13 mouse cellular contexts compared by ENCODE assay signal in genomic region chr11:121551206-121551799, GRCm38 (mm10). TPM values are rescaled to one million over a fixed set of nuclear protein-coding genes. Genes with fewer than 3 reads are reported as not detected.
DNase-seq lines count a peak whose midpoint lies in the region; ATAC-seq and TF ChIP-seq lines count a peak whose summit lies in the region.
"Had no signal": no experiment of that assay in that cellular context is flagged by ENCODE, and none has a peak within 500 bp of the region (broad histone marks: within the 10 kb centered on the region; RNA-seq: fewer than 3 reads in every experiment).

No protein-coding gene starts in this region.

- WGBS in forebrain, embryonic 12.5 days, result 91% methylated on average over 5 of the region's 5 CpGs
- 84% methylated on average over 5 of the region's 5 CpGs for WGBS in forebrain, embryonic 15.5 days
- WGBS in lung, embryonic 16.5 days, result 70% methylated on average over 5 of the region's 5 CpGs
- WGBS in bone marrow, adult 2 months, result 24% methylated on average over 5 of the region's 5 CpGs

- no peak overlapping the region for H3K9ac ChIP-seq in forebrain, embryonic 12.5 days
- H3K9ac ChIP-seq in forebrain, embryonic 15.5 days (replicated peaks), result no peak overlapping the region
- H3K9ac ChIP-seq in lung, embryonic 16.5 days (ENCODE audit: low read length), result no peak overlapping the region

- no peaks in the 10 kb centered on the region for H3K27me3 ChIP-seq in forebrain, embryonic 12.5 days
- H3K27me3 ChIP-seq in forebrain, embryonic 15.5 days, result no peaks in the 10 kb centered on the region
- H3K27me3 ChIP-seq in lung, embryonic 16.5 days (ENCODE audit: control insufficient read depth, insufficient read depth, low read depth, low read length), result no peaks in the 10 kb centered on the region
- H3K27me3 ChIP-seq: Patski had no signal

- H3K4me1 ChIP-seq in forebrain, embryonic 12.5 days, result peaks cover 29% of the 10 kb centered on the region
- peaks cover 28% of the 10 kb centered on the region for H3K4me1 ChIP-seq in forebrain, embryonic 15.5 days
- peaks cover 25% of the 10 kb centered on the region for H3K4me1 ChIP-seq in lung, embryonic 16.5 days (replicated peaks; ENCODE audit: control insufficient read depth, insufficient read depth, low read length)
- peaks cover 11% of the 10 kb centered on the region; the same call in 1 of the 2 replicates for H3K4me1 ChIP-seq in bone marrow, adult 2 months (ENCODE audit: control insufficient read depth, insufficient read depth, low read length)

- peak overlapping the region; percentile 80 for H3K27ac ChIP-seq in forebrain, embryonic 12.5 days
- no peak overlapping the region; the same call in 1 of the 2 replicates for H3K27ac ChIP-seq in forebrain, embryonic 15.5 days (replicated peaks)
- H3K27ac ChIP-seq in lung, embryonic 16.5 days (ENCODE audit: low read length), result peak overlapping the region; percentile 20
- H3K27ac ChIP-seq in bone marrow, adult 2 months (ENCODE audit: control insufficient read depth, insufficient read depth, low read depth, low read length, poor library complexity), result peak overlapping the region; percentile 46

- H3K36me3 ChIP-seq in forebrain, embryonic 12.5 days (replicated peaks), result no peaks in the 10 kb centered on the region
- H3K36me3 ChIP-seq in forebrain, embryonic 15.5 days, result no peaks in the 10 kb centered on the region
- H3K36me3 ChIP-seq in lung, embryonic 16.5 days (ENCODE audit: control insufficient read depth, insufficient read depth, low read length), result no peaks in the 10 kb centered on the region

- no peak overlapping the region for H3K4me3 ChIP-seq in forebrain, embryonic 12.5 days (replicated peaks)
- H3K4me3 ChIP-seq in forebrain, embryonic 15.5 days, result no peak overlapping the region
- H3K4me3 ChIP-seq in lung, embryonic 16.5 days (ENCODE audit: low read length), result no peak overlapping the region
- H3K4me3 ChIP-seq in bone marrow, adult 2 months (replicated peaks; ENCODE audit: control insufficient read depth, low read depth, low read length), result peak overlapping the region; percentile 10

- no peak for ATAC-seq in forebrain, embryonic 12.5 days (ENCODE audit: low FRiP score)
- no peak for ATAC-seq in forebrain, embryonic 15.5 days (replicated peaks)
- ATAC-seq in lung, embryonic 16.5 days (ENCODE audit: low read depth), result no peak
- ATAC-seq in megakaryocyte, adult 5-6 weeks (ENCODE audit: poor library complexity, severe bottlenecking), result peak; percentile 23; the same call in 1 of the 2 replicates
- ATAC-seq: Patski had no signal

- H3K9me3 ChIP-seq in forebrain, embryonic 12.5 days, result no peaks in the 10 kb centered on the region
- H3K9me3 ChIP-seq in forebrain, embryonic 15.5 days, result no peaks in the 10 kb centered on the region
- no peaks in the 10 kb centered on the region for H3K9me3 ChIP-seq in lung, embryonic 16.5 days (ENCODE audit: control insufficient read depth, low read length)

- DNase-seq in lung, postnatal 25 days (ENCODE audit: low spot score), result no peak
- no peak for DNase-seq in left cerebral cortex, adult 18-20 months (ENCODE audit: low spot score in 2 of 2)
- no peak for DNase-seq in right cerebral cortex, adult 18-20 months
- DNase-seq: adrenal gland, adult 8-10 months; B cell, adult 2 months; embryo, embryonic 11 days; layer of hippocampus, postnatal 36 days had no signal

- H3K4me2 ChIP-seq in forebrain, embryonic 12.5 days, result no peak overlapping the region
- no peak overlapping the region for H3K4me2 ChIP-seq in forebrain, embryonic 15.5 days (replicated peaks)
- no peak overlapping the region for H3K4me2 ChIP-seq in lung, embryonic 16.5 days (ENCODE audit: low read depth, low read length)

- no peak for TF ChIP-seq POLR2A in bone marrow, adult 2 months (IDR thresholded peaks at IDR 0.05; ENCODE audit: borderline replicate concordance, control insufficient read depth, low read depth, low read length)

- TF ChIP-seq CTCF in bone marrow, adult 2 months (IDR thresholded peaks at IDR 0.05; ENCODE audit: control insufficient read depth, insufficient read depth, low read length), result no peak

RNA-seq across cellular contexts. Expression of gene Zfp750, which starts 32.2 kb away (rescaled TPM):
- 0.59 and 0.85 TPM in 2 replicates for polyA plus RNA-seq in forebrain, embryonic 12.5 days (2016; fragmentation: Nextera tagmentation; extraction: Ambion mirVana)
- 0.41 and 0.45 TPM in 2 replicates for polyA plus RNA-seq in forebrain, embryonic 15.5 days (2015; fragmentation: Nextera tagmentation; extraction: Ambion mirVana)
- polyA plus RNA-seq in lung, embryonic 16.5 days (2015; fragmentation: Nextera tagmentation; extraction: Ambion mirVana), result 0.93 and 0.94 TPM in 2 replicates
- polyA plus RNA-seq in bone marrow, adult 2 months (2011; ENCODE audit: insufficient read depth, insufficient read length, low replicate concordance, missing spikeins), result not detected in 2 replicates
- total RNA-seq in megakaryocyte, adult 5-6 weeks (2015), result 0.75 and 1.6 TPM in 2 replicates
- total RNA-seq in megakaryocyte, adult 5-6 weeks (2017), result 0.07 and 0.24 TPM in 2 replicates
- total RNA-seq in left cerebral cortex, adult 18-20 months (2021), result not detected
- polyA plus RNA-seq: Patski had no signal
